Mouse (Mus musculus): ENCODE measurements at regions not wholly inside any gene's neighbourhood (a gene's known extent, or its start where the extent isn't known, plus 50 kb on each side); places are given as distances from the start of the nearest gene placed in this dataset.

DNA sequence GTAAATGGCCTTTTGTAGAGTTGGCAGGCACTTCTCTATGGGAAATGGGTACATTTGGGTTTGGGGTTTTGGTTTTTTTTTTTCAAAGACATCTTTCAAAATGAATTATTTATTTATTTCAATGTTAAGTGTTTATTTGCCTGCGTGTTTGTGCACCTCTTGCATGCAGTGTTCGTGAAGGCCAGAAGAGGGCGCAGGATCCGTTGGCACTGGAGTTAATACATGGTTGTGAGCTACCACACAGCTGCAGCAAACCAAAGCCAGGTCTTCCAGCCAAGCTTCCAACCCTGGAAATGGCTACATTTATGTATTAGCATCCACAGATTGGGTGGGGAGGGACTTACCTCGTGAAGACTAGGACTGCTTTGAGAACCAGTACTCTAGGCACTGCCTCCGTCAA lies 362.3 kb upstream of the 5930422O12Rik start:
- Histone ChIP-seq H3K36me3 (no peaks in the 10 kb centered on the region), H3K9me3 (no peaks in the 10 kb centered on the region), H3K27ac (no peak overlapping the region), H3K9ac (no peak overlapping the region), H3K4me1 (no peaks in the 10 kb centered on the region), H3K27me3 (no peaks in the 10 kb centered on the region), H3K4me3 (no peak overlapping the region), H3K4me2 (replicated peaks) (no peak overlapping the region)
- 84% methylated on average over 6 of the region's 6 CpGs for WGBS
- no peak for ATAC-seq (ENCODE audit: low FRiP score, low read depth)

DNA sequence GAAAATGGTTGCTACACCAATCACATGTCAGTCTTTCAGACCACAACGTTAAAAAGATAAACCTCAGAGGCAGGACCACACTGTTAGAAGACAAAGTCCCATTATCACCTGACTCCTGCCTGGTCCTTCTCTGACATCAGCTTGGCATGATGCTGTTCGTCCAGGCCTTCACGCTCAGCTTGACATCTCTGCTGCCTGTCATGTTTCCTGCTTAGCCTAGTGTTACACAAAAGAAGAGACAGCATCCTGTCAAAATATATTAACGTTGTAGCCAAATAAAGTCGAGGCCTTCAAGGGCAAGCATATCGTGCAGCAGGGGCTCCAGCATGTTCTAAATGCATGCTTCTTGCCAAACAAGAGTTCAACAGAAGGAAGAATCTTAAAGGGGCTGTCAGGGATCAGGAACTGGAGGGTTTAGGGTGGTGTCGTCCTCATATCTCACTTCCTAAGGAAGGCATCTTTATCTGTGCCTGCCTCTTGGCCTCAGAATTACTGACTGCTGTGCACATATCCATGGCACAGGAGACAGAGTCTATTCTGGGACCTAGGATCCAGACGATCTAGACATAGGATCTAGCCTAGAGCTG lies 361.0 kb upstream of the 5930422O12Rik start:
- H3K4me1 ChIP-seq, result no peaks in the 10 kb centered on the region
- no peak overlapping the region for H3K9ac ChIP-seq
- no peak for ATAC-seq (ENCODE audit: low FRiP score, low read depth)
- H3K36me3 ChIP-seq, result no peaks in the 10 kb centered on the region
- no peak overlapping the region for H3K27ac ChIP-seq
- WGBS, result 78% methylated on average over 8 of the region's 8 CpGs
- H3K9me3 ChIP-seq, result no peaks in the 10 kb centered on the region
- H3K4me2 ChIP-seq (replicated peaks), result no peak overlapping the region
- H3K4me3 ChIP-seq, result no peak overlapping the region
- no peaks in the 10 kb centered on the region for H3K27me3 ChIP-seq

DNA sequence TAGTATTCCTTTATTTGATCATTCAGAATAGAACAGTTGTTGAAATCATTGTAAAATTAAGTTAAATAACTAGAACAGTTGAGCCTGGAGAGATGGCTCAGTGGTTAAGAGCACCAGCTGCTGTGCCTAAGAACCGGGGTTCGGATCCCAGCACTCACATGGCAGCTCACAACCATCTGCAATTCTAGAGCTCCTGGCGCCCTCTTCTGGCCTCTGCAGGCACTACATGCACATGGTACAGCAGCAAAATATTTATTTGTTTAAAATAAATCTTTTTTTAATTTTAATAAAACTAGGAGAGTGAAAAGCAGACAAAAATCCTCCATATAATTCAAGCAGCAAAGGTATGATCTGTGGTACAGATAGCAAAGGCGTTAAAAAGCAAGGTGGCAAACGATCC lies 360.0 kb upstream of the 5930422O12Rik start:
- no peak overlapping the region for H3K4me2 ChIP-seq (replicated peaks)
- H3K9ac ChIP-seq, result no peak overlapping the region
- no peaks in the 10 kb centered on the region for H3K4me1 ChIP-seq
- no peak overlapping the region for H3K27ac ChIP-seq
- H3K9me3 ChIP-seq, result no peaks in the 10 kb centered on the region
- no peaks in the 10 kb centered on the region for H3K27me3 ChIP-seq
- H3K36me3 ChIP-seq, result no peaks in the 10 kb centered on the region
- 86% methylated on average over 5 of the region's 5 CpGs for WGBS
- no peak for ATAC-seq (ENCODE audit: low FRiP score, low read depth)
- H3K4me3 ChIP-seq, result no peak overlapping the region

DNA sequence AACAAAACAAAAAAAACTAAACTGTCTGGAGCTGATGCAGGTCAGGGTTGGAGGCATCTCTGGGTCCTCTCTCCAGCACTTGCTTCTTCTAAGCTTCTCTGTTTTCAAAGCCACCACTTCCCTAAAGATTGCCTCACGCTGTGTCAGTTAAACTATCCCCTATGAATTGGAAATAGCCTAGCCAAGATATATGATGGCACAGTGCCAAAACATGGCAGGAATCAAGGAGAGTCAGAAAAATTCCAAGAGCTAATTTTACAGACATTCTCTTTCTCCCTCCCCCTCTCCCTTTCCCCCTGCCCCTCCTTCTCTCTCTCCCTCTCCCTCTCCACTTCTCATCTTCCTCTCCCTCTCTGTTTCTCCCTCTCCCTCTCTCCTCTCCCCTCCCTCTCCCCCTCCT lies 353.3 kb upstream of the 5930422O12Rik start:
- no peak overlapping the region for H3K9ac ChIP-seq
- H3K9me3 ChIP-seq, result no peaks in the 10 kb centered on the region
- no peak overlapping the region for H3K4me3 ChIP-seq
- H3K27me3 ChIP-seq, result no peaks in the 10 kb centered on the region
- no peak for ATAC-seq (ENCODE audit: low FRiP score, low read depth)
- no peaks in the 10 kb centered on the region for H3K36me3 ChIP-seq
- H3K4me2 ChIP-seq (replicated peaks), result no peak overlapping the region
- 26% methylated on average over 1 of the region's 1 CpGs for WGBS
- H3K4me1 ChIP-seq, result peaks cover 8% of the 10 kb centered on the region
- no peak overlapping the region for H3K27ac ChIP-seq

DNA sequence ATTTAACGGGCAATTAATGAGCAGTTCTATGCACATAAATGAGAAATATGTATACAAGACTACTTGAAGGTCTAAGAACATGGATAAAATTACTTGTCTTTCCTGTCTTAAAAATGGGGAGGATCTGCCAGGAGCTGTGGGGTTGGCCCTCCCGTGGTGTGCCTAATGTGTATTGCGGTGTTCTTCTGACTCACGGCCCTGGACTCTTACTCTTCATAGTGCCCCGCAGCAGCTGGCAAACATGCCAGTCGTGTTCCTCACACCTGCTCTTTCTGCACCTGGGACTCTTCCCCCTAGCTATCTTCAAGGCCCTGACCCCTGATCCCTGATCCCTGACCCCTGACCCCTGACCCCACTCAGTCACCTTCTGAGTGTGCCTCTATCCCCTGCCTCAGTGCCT lies 352.3 kb upstream of the 5930422O12Rik start:
- Histone ChIP-seq H3K9ac (no peak overlapping the region), H3K4me3 (no peak overlapping the region), H3K9me3 (no peaks in the 10 kb centered on the region), H3K27ac (no peak overlapping the region), H3K4me2 (replicated peaks) (no peak overlapping the region), H3K4me1 (peaks cover 8% of the 10 kb centered on the region), H3K27me3 (no peaks in the 10 kb centered on the region), H3K36me3 (no peaks in the 10 kb centered on the region)
- ATAC-seq (ENCODE audit: low FRiP score, low read depth), result no peak
- WGBS, result 75% methylated on average over 6 of the region's 6 CpGs

DNA sequence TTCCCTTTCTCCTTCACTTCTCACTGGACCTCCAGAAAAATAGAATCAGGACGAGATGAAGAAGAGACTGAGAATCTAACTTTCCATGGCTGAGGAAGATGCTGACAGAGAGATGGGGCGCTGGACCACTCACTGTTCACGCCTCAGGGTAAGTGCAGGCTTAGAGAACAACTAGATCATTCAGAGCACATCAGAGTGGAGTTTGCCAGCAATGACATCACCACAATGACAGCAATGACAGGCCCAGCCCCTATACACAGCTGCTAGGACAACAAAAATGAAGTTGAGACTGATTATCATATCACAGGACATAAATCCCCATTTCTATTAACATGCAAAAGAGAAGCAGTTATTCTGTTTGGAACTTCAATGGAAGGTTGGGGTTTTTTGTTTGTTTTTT lies 350.4 kb upstream of the 5930422O12Rik start:
- Histone ChIP-seq H3K4me3 (no peak overlapping the region), H3K4me1 (peaks cover 8% of the 10 kb centered on the region), H3K27me3 (no peaks in the 10 kb centered on the region), H3K4me2 (replicated peaks) (no peak overlapping the region), H3K9me3 (no peaks in the 10 kb centered on the region), H3K9ac (no peak overlapping the region), H3K27ac (no peak overlapping the region), H3K36me3 (no peaks in the 10 kb centered on the region)
- ATAC-seq (ENCODE audit: low FRiP score, low read depth), result no peak
- WGBS, result 74% methylated on average over 3 of the region's 3 CpGs

DNA sequence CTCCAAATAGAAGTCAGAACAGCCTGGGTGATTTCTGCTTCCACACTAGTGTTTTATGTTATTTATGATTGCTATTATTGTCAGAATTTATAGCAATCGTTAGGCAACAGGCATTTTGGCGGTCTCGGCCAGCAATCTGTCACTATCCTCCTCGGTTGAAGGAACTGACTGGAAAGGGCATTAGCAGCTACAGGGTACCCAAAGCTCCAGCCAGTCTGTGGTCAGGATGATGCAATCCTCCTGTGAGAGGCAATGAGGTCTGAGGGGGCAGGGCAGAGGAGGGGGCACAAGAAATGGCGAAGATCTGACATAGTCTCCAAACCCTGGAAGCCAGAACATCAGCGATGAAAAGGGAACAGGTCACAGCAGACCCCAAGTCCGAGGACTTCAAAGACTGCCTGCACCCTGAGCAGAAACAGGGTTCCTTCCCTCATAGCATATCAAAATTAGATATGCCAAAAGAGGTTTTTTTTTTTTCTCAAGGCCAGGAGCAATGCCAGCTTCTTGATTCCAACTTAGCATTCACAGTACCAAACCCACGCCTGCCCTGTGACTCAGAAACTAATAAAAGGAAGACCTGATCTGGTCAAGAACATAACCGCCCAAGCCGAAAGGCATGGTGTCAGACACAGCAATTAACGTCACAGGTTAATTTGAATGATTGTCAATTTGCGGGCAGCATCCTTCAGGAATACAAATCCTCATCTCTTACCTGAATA lies 348.5 kb upstream of the 5930422O12Rik start:
- no peaks in the 10 kb centered on the region for H3K36me3 ChIP-seq
- no peaks in the 10 kb centered on the region for H3K9me3 ChIP-seq
- H3K9ac ChIP-seq, result no peak overlapping the region
- WGBS, result 69% methylated on average over 12 of the region's 12 CpGs
- H3K4me3 ChIP-seq, result no peak overlapping the region
- H3K27me3 ChIP-seq, result no peaks in the 10 kb centered on the region
- ATAC-seq (ENCODE audit: low FRiP score, low read depth), result no peak
- H3K4me2 ChIP-seq (replicated peaks), result no peak overlapping the region
- H3K27ac ChIP-seq, result no peak overlapping the region
- peaks cover 7% of the 10 kb centered on the region for H3K4me1 ChIP-seq

DNA sequence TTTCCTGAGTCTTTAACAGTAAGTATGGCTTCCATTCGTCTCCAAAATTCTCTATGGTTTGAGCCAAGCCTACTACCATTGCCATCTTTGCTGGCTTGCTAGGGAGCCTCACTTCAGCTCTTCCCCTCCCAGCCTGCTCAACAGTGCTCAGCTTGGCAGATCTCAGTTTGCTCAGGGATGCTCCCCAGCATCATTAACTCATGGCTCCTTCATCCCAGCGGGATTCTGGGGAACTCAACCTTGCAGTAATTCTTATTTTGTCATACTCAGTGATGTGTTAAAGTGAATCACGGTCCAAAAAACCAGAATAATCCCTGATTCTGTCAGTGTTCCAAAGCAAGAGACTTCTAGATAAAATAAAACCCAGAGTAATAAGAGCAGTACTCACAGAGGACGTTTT lies 346.6 kb upstream of the 5930422O12Rik start:
- ATAC-seq (ENCODE audit: low FRiP score, low read depth), result no peak
- 78% methylated on average over 4 of the region's 4 CpGs for WGBS
- Histone ChIP-seq H3K4me2 (replicated peaks) (no peak overlapping the region), H3K9ac (no peak overlapping the region), H3K27me3 (no peaks in the 10 kb centered on the region), H3K4me1 (no peaks in the 10 kb centered on the region), H3K4me3 (no peak overlapping the region), H3K36me3 (no peaks in the 10 kb centered on the region), H3K9me3 (no peaks in the 10 kb centered on the region), H3K27ac (no peak overlapping the region)

DNA sequence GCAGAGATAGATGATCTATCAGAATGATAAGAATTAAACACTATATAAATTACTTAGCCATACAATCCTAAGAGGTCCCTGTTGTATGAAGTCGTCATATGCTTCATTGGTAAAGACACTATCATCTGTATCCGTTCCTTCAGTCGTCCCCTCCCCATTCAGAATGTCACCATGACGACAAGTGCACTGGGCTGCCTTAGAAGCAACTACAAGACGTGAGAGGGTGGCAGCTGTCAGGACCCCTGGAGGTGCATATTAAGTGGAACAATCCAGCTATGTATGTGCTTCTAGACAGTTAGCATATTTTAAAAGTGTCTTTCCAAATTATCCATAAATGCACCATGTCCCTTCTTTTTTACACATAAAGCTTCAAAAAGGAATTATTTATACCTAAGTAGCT lies 343.0 kb upstream of the 5930422O12Rik start:
- 68% methylated on average over 5 of the region's 5 CpGs for whole genome bisulfite sequencing
- no peak overlapping the region for H3K9ac ChIP-seq
- no peaks in the 10 kb centered on the region for H3K4me1 ChIP-seq
- no peak overlapping the region for H3K27ac ChIP-seq
- ATAC-seq (ENCODE audit: low FRiP score, low read depth), result no peak
- no peaks in the 10 kb centered on the region for H3K36me3 ChIP-seq
- no peak overlapping the region for H3K4me3 ChIP-seq
- H3K27me3 ChIP-seq, result no peaks in the 10 kb centered on the region
- H3K4me2 ChIP-seq (replicated peaks), result no peak overlapping the region
- H3K9me3 ChIP-seq, result no peaks in the 10 kb centered on the region

DNA sequence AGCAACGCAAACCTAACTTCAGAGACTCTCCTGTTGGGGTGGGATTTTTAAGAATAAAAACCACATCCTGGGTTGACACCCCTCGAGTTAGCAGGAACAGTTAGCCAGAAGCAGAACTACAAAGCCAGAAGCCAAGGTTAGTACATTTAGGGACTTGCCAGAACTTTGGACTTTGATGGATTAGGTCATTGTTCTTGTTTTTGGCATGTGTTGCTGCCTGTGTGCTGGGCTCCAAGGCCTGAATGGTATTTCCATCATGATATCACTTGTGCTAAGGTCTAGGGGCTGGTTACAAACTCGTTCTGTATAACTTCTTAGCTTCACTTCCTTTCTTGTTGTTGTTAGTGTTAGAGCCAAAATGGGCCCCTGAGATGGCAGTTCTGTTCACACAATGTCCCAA lies 338.8 kb upstream of the 5930422O12Rik start:
- no peak overlapping the region for H3K9ac ChIP-seq
- no peak for ATAC-seq (ENCODE audit: low FRiP score, low read depth)
- whole genome bisulfite sequencing, result 63% methylated on average over 3 of the region's 3 CpGs
- no peaks in the 10 kb centered on the region for H3K9me3 ChIP-seq
- no peaks in the 10 kb centered on the region for H3K27me3 ChIP-seq
- no peak overlapping the region for H3K4me2 ChIP-seq (replicated peaks)
- H3K27ac ChIP-seq, result no peak overlapping the region
- no peaks in the 10 kb centered on the region for H3K4me1 ChIP-seq
- no peak overlapping the region for H3K4me3 ChIP-seq
- no peaks in the 10 kb centered on the region for H3K36me3 ChIP-seq

DNA sequence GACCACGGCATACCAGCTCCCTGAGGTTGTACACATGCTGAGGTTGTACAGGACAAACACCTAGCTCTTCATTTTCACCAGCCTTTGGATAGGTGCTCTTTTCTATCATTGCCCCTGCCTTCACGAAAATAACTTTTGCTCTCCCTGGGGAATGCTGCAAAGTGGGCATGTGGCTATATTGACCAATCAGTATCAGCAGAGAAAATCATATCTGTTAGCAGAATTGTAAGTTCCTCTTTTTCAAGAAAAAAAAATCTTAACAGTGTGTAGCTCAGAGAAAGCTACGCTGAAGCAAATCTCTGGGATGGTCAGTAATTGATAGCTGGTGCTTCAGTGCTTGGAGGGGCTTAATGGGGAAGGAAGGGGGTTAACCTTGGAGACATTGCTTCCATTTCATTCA lies 319.6 kb upstream of the 5930422O12Rik start:
- Histone ChIP-seq H3K4me3 (no peak overlapping the region), H3K27ac (no peak overlapping the region), H3K9me3 (no peaks in the 10 kb centered on the region), H3K9ac (no peak overlapping the region), H3K27me3 (no peaks in the 10 kb centered on the region), H3K36me3 (no peaks in the 10 kb centered on the region), H3K4me2 (replicated peaks) (no peak overlapping the region), H3K4me1 (no peaks in the 10 kb centered on the region)
- WGBS, result 79% methylated on average over 3 of the region's 3 CpGs
- no peak for ATAC-seq (ENCODE audit: low FRiP score, low read depth)

DNA sequence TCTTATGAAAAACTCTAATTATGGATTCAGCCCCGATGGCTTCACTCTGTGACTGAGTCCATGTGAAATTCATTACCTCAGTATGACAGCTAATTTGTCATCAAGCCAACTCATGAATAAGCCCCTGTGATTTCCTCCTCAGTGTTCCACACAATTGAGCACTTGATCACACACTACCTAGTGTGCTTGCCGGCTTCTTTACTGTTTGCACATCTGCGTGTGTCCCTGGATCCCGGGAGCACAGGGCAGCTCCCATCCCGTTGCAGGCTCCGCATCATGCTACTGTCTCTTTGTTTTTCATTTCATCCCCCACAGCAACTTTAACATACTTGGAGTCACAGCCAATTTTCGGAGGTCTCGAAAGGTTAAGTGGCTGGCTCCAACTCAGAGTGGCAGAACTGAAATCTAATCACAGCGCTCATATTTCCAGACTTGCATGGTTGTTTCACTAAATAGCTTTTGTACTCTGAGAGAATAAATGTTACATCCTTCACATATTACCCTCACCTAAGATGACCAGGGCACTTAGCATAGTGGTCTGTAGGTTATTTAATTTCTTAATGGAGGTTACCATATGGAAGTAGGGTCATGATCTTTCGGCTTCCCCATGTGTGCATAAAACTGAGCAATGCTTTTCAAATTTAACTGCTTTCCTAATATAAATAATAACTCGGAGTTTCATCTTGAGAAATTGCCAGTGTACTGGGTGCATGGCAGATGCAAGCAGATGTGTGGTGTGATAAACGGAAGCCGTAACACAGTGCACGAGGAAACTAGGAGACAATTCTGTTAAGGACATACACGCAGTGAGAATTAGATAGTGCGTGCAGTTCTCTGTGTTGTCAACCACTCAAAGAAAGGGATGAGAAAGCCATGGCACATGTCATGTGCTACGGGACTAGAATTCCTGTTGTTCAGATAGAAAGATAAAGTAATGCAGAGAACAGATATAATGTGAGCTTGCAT lies 313.0 kb upstream of the 5930422O12Rik start:
- Histone ChIP-seq H3K27me3 (no peaks in the 10 kb centered on the region), H3K27ac (no peak overlapping the region), H3K4me1 (no peaks in the 10 kb centered on the region), H3K9ac (no peak overlapping the region), H3K36me3 (no peaks in the 10 kb centered on the region), H3K9me3 (no peaks in the 10 kb centered on the region), H3K4me3 (no peak overlapping the region), H3K4me2 (replicated peaks) (no peak overlapping the region)
- 66% methylated on average over 17 of the region's 17 CpGs for WGBS
- ATAC-seq (ENCODE audit: low FRiP score, low read depth), result no peak

Data from limb, embryonic 13.5 days (tissue).